Mouse (Mus musculus) fat pad, adult 2 months (tissue): ENCODE data around the gene Olfr15.
"Not testable (repeated sequence)": the region's sequence is repeated elsewhere in the genome, so short reads cannot be mapped to it uniquely, and the experiment has no call there.

Experiments
- DNase-seq: peaks from one replicate; pipeline ENCODE4 v3.0.0-alpha.2; 2011; ENCODE audit warnings: low read depth, low spot score; ENCODE audit errors: extremely low read depth

Olfr15 gene

DNA sequence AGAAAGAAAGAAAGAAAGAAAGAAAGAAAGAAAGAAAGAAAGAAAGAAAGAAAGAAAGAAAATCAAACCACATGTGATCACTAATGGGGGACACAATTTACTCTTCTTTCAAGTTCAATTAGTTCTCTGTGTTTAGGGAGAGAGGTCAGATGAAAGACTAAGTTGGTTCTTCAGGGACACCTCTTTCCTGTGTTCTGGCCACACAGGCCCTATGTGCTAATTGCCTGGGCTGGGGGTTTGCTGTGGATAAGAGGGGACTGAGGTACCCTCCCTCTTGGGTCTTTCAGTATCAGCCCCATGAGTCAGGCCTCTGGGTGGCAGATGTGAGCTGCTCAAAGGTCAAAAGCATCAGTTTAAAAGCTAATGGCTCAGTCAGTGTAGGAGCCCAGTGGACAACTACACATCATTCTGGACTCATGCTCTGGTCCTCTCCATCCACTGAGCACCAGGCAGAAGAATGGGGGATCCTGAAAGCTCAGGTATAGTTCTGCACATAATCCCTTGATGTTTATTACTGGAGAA, at the start of gene Olfr15:
Gene Olfr15, plus strand, starts transcription at position 291 of the 522 bp plus-strand sequence.
- DNase-seq = no peak

GRCm38 (mm10) chr16:3781237-3781636, 49.4 kb upstream of the Olfr15 start:
- no peak for DNase-seq

DNA sequence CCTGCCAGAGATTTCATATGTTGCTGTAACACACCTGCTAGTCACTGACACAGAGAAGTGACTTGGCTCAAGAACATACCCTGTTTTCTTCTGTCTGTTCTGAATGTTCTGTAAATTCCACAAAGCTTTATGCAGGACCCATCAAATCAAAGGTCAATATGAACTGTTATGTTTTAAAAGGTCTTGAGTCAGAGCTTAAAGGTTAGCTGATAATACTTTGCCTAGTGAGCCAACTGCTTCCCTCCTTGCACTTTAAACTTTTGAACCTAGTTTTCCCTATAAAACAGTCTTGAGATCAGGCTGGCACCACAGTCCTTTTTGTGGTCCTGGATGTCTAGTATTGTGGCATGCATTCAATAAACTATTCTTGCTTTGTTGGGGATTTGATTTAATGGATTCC, 42.3 kb upstream of the Olfr15 start:
- no peak for DNase-seq

- no peak for DNase-seq
Measured at GRCm38 (mm10) chr16:3808176-3808575, 22.5 kb upstream of the Olfr15 start.

DNA sequence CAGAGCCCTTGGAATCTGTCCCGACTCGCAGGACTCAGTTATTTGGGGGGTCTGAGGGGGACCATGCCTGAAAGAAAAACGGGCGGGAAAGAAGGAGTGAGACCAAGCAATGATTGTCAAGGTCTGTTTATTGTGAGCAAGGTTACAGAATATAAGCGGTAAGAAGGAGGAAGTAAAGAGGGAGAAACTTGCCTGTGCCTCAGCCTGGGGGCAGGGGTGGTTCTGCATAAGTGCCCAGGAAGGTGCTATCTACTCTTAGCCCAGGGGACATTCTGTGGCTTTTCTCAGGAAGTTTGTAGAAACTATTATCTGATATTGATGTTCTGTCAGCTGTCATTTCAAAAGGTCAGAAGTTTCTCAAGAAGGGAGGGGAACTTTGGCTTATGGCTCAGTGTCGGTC, 16.0 kb upstream of the Olfr15 start:
- DNase-seq = not testable (repeated sequence)

- no peak for DNase-seq
Measured at GRCm38 (mm10) chr16:3820202-3820601, 10.5 kb upstream of the Olfr15 start.

DNA sequence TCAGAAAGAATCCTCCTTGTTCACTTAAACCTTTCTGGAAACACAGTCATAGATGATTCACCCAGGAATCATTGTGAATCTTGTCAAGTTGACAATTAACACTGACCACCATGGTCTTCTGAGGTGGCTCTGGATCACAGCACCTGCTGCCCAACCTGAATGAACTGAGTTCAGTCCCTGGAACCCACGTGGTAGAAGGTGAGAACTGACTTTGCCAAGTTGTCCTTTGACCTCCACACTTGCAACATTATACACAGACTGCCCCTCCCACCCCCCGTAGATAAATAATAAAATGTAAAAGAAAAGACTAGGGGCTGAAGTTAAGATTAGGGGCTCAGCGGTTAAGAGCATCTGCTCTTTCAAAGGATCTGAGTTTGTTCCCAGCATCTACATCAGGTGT, 2.7 kb upstream of the Olfr15 start:
- no peak for DNase-seq

DNA sequence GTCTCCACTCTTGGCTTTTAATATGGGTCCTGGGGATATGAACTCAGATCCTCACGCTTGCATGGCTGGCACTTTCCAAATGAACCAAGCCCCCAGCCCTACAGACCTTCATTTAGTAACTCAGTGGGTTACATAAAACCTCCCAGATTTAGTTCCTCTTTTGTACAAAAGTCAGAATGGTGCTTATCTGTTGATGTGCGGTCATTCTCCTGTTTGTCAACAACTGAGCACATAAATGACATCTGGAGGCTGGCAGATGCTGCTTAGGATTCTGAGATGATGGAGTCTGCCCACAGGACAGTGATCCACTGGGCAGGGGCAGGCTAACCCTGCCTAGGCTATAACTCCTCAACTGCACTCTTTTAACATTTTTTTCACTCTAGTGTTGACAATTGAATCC, 951 bp upstream of the Olfr15 start:
- no peak for DNase-seq

DNA sequence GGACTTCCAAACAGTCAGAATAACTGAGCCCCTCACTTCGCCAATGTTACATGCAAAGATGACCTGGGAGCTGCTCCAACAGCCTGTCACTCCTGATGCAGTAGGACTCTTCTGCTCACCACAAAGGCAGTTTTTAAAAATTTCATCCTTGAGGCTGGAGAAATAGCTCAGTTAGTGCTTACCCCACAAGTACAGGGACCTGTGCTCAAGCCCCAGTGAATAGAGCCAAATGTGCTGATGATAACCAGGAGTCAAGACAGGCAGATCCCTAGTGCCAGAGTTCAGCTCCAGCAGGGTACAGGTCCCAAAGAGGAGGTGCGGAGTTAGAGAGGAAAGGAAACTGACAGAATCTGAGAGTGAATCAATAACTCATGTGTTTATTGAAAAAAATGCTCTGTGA, 4.8 kb downstream of the Olfr15 start:
- no peak for DNase-seq

DNA sequence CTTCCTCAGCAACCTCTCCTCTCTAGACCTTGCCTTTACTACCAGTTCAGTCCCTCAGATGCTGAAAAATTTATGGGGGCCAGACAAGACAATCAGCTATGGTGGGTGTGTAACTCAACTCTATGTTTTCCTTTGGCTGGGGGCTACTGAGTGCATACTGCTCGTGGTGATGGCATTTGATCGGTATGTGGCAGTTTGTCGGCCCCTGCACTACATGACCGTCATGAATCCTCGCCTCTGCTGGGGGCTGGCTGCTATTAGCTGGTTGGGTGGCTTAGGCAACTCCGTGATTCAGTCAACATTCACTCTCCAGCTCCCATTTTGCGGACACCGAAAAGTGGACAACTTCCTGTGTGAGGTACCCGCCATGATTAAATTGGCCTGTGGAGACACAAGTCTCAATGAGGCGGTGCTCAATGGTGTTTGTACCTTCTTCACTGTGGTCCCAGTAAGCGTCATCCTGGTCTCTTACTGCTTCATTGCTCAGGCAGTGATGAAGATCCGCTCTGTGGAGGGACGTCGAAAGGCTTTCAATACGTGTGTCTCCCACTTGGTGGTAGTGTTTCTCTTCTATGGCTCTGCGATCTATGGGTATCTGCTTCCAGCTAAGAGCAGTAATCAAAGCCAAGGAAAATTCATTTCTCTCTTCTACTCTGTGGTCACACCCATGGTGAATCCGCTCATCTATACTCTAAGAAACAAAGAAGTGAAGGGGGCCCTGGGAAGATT, 8.6 kb downstream of the Olfr15 start:
- no peak for DNase-seq

- no peak for DNase-seq
Measured at GRCm38 (mm10) chr16:3842989-3843388, 12.3 kb downstream of the Olfr15 start.

GRCm38 (mm10) chr16:3843796-3844195, 13.1 kb downstream of the Olfr15 start:
- no peak for DNase-seq

DNA sequence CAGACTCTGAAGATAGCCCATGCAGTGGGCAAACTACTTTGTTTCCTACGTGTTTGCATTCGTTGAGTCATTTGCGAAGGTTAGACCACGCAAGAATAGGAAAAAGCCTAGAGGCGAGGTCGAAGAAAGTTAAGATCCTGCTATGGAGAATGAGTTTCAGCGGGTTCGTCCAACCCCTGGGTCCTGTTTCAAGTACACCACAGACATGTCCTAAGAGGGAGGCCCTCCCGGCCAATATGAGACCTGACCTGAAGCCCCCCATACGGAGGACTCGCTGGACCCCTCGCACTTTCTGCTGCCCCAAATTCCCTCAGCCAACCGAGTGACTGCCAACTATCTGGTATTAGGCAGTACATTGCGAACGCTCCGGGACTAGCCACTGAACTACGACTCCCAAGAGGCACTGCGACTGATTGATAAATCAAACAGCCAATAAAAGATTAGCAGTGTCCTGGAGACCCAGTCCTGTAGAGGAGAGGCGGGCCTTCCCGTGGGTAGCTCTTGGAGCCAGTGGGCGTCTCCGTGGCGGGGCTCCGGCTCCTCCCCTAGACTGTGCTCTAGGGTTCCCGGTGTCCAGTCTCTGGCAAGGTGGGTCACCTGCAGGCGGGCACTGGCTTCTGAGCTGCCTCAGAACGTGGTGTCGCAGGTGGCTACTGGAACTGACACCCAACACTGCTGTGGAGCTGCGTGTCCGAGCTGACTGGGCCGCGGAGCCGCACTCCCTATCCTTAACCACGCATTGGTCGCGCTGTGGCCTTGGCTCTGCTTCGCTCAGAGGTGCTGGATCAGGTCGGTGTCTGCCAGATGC, 16.2 kb downstream of the Olfr15 start, which contains the start of gene Zfp174:
Gene Zfp174, plus strand, starts transcription at position 558 of the 808 bp plus-strand sequence.
- DNase-seq = peak; percentile 61

- DNase-seq = no peak
Measured at GRCm38 (mm10) chr16:3847871-3848270, 17.2 kb downstream of the Olfr15 start.

DNA sequence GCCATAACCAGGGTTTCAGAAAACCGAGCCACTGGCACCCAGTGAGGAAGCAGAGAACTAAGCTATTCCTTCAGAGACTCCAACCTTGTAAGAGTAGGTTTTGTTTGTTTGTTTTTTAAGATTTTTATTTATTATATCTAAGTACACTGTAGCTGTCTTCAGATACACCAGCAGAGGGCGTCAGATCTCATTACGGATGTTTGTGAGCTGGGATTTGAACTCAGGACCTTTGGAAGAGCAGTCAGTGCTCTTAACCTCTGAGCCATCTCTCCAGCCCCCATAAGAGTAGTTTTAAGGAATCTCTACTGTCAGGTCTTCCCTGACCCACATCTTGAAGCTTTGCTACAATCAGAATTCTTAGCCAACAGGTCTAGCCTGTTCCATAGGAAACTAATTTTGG, 17.7 kb downstream of the Olfr15 start:
- DNase-seq = no peak

- not testable (repeated sequence) for DNase-seq
Measured at GRCm38 (mm10) chr16:3851301-3851700, 20.6 kb downstream of the Olfr15 start.

DNA sequence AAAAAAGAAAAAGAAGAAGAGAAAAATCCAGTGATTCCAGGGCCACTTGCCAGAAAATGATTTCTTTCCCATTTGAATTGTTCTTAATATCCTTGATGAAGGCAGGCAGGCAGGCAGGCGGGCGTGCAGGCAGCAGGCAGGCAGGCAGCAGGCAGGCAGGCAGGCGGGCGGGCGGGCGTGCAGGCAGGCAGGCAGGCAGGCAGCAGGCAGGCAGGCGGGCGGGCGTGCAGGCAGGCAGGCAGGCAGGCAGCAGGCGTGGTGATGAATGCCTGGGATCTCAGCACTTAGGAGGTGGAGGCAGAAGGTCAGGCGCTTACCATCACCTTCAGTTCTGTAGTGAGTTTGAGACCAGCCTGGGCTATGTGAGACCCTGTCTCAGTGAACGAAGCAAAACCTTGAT, 21.9 kb downstream of the Olfr15 start:
- no peak for DNase-seq

DNA sequence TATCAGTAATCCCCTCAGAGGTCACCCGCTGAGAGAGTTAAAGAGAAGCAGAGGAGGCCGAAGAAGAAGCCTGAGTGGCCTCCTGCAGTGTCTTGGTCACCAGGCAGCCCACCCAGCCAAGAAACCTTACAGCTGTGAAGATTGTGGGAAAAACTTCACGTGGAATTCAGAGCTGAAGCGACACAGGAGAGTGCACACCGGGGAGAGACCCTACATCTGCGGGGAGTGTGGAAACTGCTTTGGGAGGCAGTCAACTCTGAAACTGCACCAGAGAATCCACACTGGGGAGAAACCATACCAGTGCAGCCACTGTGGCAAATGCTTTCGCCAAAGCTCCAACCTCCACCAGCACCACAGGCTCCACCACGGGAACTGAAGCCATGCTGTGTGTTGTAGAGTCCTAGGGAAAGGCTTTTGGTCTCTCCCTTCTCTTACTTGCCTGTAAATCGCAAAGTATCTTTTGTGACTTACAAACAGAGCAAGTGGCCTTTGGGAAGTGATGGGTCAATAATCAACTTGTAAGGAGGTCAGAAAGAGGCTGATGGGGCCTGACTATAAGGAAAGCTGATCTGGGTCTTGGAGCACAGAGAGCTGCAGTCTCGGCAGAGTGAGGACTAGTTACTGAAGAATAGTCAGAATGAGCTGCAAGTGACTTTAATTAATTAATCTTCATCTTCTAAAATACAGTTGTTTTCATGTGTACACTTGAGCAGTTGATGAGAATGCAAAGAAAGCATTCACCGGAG, 23.9 kb downstream of the Olfr15 start:
- no peak for DNase-seq

DNA sequence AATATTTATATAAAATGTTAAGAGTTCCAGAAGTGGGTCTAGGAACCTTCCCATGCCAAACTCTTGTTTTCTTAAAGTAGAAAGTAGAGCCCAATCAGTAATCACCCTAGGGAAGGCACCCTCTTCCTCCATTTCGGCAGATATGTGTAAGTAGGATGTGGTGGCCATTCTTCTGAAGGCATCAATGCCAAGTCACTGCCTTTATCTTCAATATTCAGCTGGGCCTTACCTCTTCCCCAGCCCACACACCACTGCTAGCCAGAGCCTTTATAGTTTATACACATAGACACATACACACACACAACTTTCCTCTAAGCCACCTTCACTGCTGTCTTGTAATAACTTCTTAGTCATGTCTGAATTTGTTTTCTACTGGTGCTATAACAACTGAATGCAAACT, 25.1 kb downstream of the Olfr15 start:
- DNase-seq = no peak

DNA sequence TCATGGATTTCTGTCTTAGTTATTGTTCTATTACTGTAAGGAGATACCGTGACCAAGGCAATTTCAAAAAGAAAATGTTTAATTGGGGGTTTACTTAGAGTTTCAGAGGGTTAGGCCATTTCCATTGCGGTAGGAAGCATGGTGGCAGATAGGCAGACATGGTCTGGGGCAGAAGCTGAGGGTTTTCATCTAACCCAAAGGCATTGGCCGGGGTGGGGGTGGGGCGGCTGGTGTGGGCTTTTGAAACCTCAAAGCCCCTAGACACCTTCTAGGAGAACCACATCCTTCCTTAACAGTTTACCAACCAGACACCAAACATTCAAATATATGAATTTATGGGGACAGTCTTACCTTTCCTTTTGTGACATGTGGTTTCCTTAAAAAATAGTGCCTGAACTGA, 28.6 kb downstream of the Olfr15 start:
- no peak for DNase-seq

DNA sequence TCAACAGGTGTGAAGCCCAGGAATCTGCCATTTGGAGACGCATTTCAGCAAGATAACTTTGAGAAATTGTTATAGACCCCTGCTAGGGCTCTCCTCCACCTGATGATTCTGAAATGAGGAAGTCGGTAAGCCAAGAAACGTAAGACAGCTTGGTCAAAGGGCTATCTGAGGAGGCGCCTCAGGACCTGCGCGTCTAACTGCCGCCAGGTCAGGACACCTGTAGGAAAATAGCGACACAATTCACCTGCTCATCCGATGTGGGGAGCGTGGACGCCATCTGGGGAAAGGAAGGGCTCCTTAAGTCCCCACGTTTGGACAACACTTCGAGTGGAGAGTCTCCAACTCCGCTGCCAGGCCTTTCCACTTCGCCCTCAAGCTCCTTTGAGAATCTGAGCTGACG, 41.1 kb downstream of the Olfr15 start:
- no peak for DNase-seq
